Mouse (Mus musculus) hindbrain, embryonic 10.5 days (tissue): ENCODE measurements around the gene Cdv3. TPM values are rescaled to one million over a fixed set of nuclear protein-coding genes. Genes with fewer than 3 reads are reported as not detected.

Source experiments
- DNase-seq: peaks from one replicate; pipeline ENCODE4 v3.0.0-alpha.2; 2017; ENCODE audit warnings: low spot score
- H3K27ac ChIP-seq: fragments of 300-500 bp; sonication (generic); 2 replicates; pipeline ENCODE4 v1.5.1; 2016; ENCODE audit warnings: mild to moderate bottlenecking, moderate library complexity
- H3K27me3 ChIP-seq: fragments of 300-500 bp; sonication (generic); 2 replicates; pipeline ENCODE4 v1.6.1; 2016; ENCODE audit warnings: mild to moderate bottlenecking; ENCODE audit not compliant: poor library complexity, insufficient read depth, severe bottlenecking
- H3K36me3 ChIP-seq: fragments of 300-500 bp; sonication (generic); 2 replicates; pipeline ENCODE4 v1.6.1; 2016; ENCODE audit warnings: mild to moderate bottlenecking, moderate library complexity
- H3K4me1 ChIP-seq: fragments of 300-500 bp; sonication (generic); replicated peaks from 2 replicates; pipeline ENCODE4 v1.6.1; 2016; ENCODE audit warnings: mild to moderate bottlenecking
- H3K4me3 ChIP-seq: fragments of 300-500 bp; sonication (generic); 2 replicates; pipeline ENCODE4 v1.5.1; 2016; ENCODE audit warnings: mild to moderate bottlenecking, moderate library complexity
- H3K9me3 ChIP-seq: fragments of 300-500 bp; sonication (generic); 2 replicates; pipeline ENCODE4 v1.6.1; 2016; ENCODE audit warnings: mild to moderate bottlenecking, moderate library complexity
- WGBS: fragments of 180-500 bp; shearing (Covaris S2); methylation state at CpG from one replicate; pipeline ENCODE4 v1.1.7; 2016; 5-methylcytosine and 5-hydroxymethylcytosine counted together
- polyA plus RNA-seq: library from polyadenylated mRNA; unstranded; fragments of >200 nt; fragmentation: Nextera tagmentation; extraction: Ambion mirVana; gene quantifications from 2 replicates; pipeline ENCODE4 v1.2.1, GENCODE M21; 2016

The Cdv3 gene
- polyA plus RNA-seq = 150 and 153 TPM in 2 replicates

- Histone ChIP-seq H3K27ac (peak within 1 kb of the TSS; percentile 99), H3K27me3 (no peaks in the 10 kb centered on the region), H3K4me1 (peaks cover 44% of the 10 kb centered on the region), H3K36me3 (peaks cover 43% of the 10 kb centered on the region), H3K9me3 (no peaks in the 10 kb centered on the region), H3K4me3 (peak within 1 kb of the TSS; percentile 75)
- 2% methylated on average over 95 of the region's 95 CpGs for WGBS
- peak; percentile 99 for DNase-seq
Measured at GRCm38 (mm10) chr9:103365290-103366247, at the start of gene Cdv3. Cdv3 (minus strand) TSS chr9:103365840.

DNA sequence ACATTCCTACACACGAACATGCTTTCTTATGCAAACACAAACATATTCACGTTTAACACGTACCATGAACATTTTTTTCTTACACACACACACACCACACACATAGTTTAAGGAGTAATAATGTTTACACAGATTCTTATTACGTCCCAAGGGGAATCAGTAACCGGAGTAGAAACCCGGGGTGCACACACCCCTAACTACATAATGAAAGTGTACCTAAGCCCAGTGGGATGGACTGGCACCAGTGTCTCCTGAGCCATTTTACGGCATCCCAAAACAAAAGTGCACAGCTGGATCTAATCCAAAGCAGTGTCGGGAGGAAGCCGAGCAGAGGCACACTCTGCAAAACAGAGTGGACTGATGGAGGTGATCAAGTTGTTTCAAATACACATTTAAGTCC is 47.8 kb upstream of the Cdv3 start:
- no peak overlapping the region for H3K4me3 ChIP-seq
- H3K9me3 ChIP-seq = no peaks in the 10 kb centered on the region
- no peaks in the 10 kb centered on the region for H3K27me3 ChIP-seq
- peaks cover 12% of the 10 kb centered on the region for H3K4me1 ChIP-seq
- WGBS = 53% methylated on average over 9 of the region's 9 CpGs
- H3K36me3 ChIP-seq = no peaks in the 10 kb centered on the region
- no peak for DNase-seq
- no peak overlapping the region for H3K27ac ChIP-seq

DNA sequence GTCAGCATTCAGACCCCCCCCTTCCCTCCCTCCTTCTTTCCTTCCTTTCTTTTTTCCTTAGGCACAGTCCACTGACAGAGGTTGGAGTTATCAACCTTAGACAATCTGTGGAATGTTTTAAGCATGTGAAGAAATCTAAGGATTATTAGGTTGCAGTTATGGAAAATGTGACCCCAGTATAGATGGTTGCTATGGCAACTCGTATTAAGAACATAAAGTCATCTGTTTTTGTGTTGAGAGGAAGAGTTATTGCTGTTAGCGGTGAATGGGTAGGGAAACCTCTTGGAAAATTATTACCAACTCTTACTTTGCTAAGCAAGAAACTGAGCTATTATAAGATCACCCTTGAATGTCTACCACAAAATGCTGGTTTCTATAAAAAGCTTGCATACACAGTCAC is 43.5 kb upstream of the Cdv3 start:
- H3K36me3 ChIP-seq = no peaks in the 10 kb centered on the region
- H3K27me3 ChIP-seq = no peaks in the 10 kb centered on the region
- no peaks in the 10 kb centered on the region for H3K9me3 ChIP-seq
- H3K4me1 ChIP-seq = peaks cover 11% of the 10 kb centered on the region
- DNase-seq = no peak
- no peak overlapping the region for H3K27ac ChIP-seq
- WGBS = 90% methylated on average over 2 of the region's 2 CpGs
- no peak overlapping the region for H3K4me3 ChIP-seq

- no peak overlapping the region for H3K4me3 ChIP-seq
- H3K27ac ChIP-seq = no peak overlapping the region
- DNase-seq = no peak
- H3K36me3 ChIP-seq = no peaks in the 10 kb centered on the region
- H3K9me3 ChIP-seq = no peaks in the 10 kb centered on the region
- H3K4me1 ChIP-seq = peaks cover 4% of the 10 kb centered on the region; the same call in 1 of the 2 replicates
- 76% methylated on average over 4 of the region's 4 CpGs for WGBS
- no peaks in the 10 kb centered on the region for H3K27me3 ChIP-seq
Measured at GRCm38 (mm10) chr9:103408136-103408777, 42.6 kb upstream of the Cdv3 start.

- H3K27ac ChIP-seq = no peak overlapping the region
- H3K4me3 ChIP-seq = no peak overlapping the region
- H3K36me3 ChIP-seq = no peaks in the 10 kb centered on the region
- 69% methylated on average over 4 of the region's 4 CpGs for WGBS
- peaks cover 3% of the 10 kb centered on the region; the same call in 1 of the 2 replicates for H3K4me1 ChIP-seq
- H3K27me3 ChIP-seq = no peaks in the 10 kb centered on the region
- DNase-seq = no peak
- peaks cover 8% of the 10 kb centered on the region for H3K9me3 ChIP-seq
Measured at GRCm38 (mm10) chr9:103403331-103403973, 37.8 kb upstream of the Cdv3 start.

GRCm38 (mm10) chr9:103398509-103399157 is 33.0 kb upstream of the Cdv3 start:
- Histone ChIP-seq H3K27ac (no peak overlapping the region), H3K36me3 (no peaks in the 10 kb centered on the region), H3K9me3 (peaks cover 8% of the 10 kb centered on the region), H3K4me1 (no peaks in the 10 kb centered on the region), H3K27me3 (no peaks in the 10 kb centered on the region), H3K4me3 (no peak overlapping the region)
- WGBS = 91% methylated on average over 21 of the region's 21 CpGs
- DNase-seq = no peak

- 91% methylated on average over 11 of the region's 11 CpGs for WGBS
- no peaks in the 10 kb centered on the region for H3K27me3 ChIP-seq
- no peak for DNase-seq
- no peak overlapping the region for H3K27ac ChIP-seq
- H3K36me3 ChIP-seq = no peaks in the 10 kb centered on the region
- no peaks in the 10 kb centered on the region for H3K9me3 ChIP-seq
- H3K4me1 ChIP-seq = no peaks in the 10 kb centered on the region
- H3K4me3 ChIP-seq = no peak overlapping the region
Measured at GRCm38 (mm10) chr9:103393256-103393655, 27.6 kb upstream of the Cdv3 start.

DNA sequence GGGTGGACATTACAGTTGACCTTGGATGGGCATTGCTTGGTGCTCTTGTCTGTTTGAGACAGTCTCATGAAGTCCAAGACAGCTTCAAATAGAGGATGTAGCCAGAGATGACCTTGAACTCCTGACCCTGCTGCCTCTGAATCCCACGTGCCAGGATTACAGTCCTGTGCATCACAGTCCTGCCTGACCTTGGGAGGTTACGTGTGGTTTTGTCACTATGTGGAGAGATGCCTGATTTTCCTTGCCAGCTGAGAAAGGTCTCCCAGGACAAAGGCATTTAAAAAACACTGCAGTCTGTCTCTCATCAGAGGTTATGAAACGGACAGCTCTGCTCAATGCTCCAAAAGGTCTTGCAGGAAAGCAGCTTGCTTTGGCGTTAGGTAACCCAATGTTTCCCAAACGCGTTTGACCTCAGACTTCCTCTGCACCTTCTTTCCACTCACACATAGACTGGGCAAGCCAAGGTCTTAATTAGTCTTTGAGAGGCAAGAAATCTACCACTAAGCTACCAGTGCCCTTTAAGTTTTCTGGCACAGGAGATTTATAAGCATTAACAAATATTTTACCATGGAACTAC is 26.2 kb upstream of the Cdv3 start:
- H3K9me3 ChIP-seq = no peaks in the 10 kb centered on the region
- H3K4me3 ChIP-seq = no peak overlapping the region
- no peaks in the 10 kb centered on the region for H3K27me3 ChIP-seq
- no peak for DNase-seq
- no peak overlapping the region for H3K27ac ChIP-seq
- no peaks in the 10 kb centered on the region for H3K36me3 ChIP-seq
- 73% methylated on average over 6 of the region's 6 CpGs for WGBS
- peaks cover 10% of the 10 kb centered on the region for H3K4me1 ChIP-seq

DNA sequence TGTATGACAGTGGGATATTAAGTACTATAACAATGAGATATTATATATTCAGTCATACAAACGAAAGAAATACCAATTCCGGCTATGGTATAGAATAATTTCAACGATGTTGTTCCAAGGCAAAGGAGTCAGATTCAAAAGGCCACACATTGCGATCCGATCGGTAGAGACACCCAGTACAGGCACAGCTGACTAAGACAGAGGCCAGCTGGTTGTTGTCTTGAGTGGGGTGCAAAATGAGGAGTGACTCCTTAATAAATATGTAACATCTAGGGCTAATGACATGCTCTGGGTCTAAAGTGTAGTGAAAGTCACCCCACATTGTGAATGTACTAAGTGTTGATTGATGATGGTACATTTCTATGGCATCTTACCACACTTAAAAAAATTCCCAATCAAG is 23.6 kb upstream of the Cdv3 start:
- Histone ChIP-seq H3K36me3 (no peaks in the 10 kb centered on the region), H3K27ac (no peak overlapping the region; the same call in 1 of the 2 replicates), H3K4me1 (peaks cover 15% of the 10 kb centered on the region), H3K4me3 (no peak overlapping the region), H3K9me3 (no peaks in the 10 kb centered on the region), H3K27me3 (no peaks in the 10 kb centered on the region)
- DNase-seq = no peak
- WGBS = 94% methylated on average over 6 of the region's 6 CpGs

DNA sequence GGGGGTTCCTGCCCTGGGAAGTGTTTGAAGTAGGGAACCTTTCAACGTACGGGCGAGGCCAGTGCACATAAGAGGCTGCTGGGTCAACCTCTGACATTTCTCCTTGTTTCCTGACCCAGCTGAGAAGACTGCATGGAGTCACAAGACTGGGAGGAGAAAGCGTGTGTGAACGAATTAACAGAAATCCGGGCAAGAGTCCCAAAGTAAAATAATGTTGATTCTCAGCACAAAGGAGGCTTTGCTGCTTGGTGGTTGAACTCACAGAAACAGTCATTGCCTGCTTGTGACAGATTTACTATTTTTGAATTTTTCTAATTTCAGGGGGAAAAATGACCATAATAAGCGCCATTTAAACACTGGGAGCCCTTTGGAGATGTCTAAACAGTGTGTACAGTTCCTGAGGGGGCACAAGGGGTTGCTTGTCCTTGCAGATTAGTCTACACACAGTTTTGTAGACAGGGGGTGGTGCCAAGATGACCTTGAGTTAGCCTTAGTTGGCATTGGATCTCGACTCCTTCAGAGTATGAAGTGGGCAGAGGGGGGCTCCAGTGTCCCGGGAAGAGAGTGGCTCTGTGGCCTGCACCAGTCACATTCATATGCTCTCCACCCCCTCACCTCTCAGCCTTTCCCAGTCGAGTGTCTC is 21.5 kb upstream of the Cdv3 start:
- peaks cover 15% of the 10 kb centered on the region for H3K4me1 ChIP-seq
- H3K27ac ChIP-seq = peak overlapping the region; percentile 26; the same call in 1 of the 2 replicates
- no peaks in the 10 kb centered on the region for H3K9me3 ChIP-seq
- no peak overlapping the region for H3K4me3 ChIP-seq
- H3K36me3 ChIP-seq = no peaks in the 10 kb centered on the region
- DNase-seq = no peak
- WGBS = 68% methylated on average over 10 of the region's 10 CpGs
- H3K27me3 ChIP-seq = no peaks in the 10 kb centered on the region

GRCm38 (mm10) chr9:103386573-103386972 is 20.9 kb upstream of the Cdv3 start:
- Histone ChIP-seq H3K9me3 (no peaks in the 10 kb centered on the region), H3K27ac (peak overlapping the region; percentile 26; the same call in 1 of the 2 replicates), H3K4me3 (no peak overlapping the region), H3K4me1 (peaks cover 15% of the 10 kb centered on the region), H3K27me3 (no peaks in the 10 kb centered on the region), H3K36me3 (no peaks in the 10 kb centered on the region)
- WGBS = 55% methylated on average over 5 of the region's 5 CpGs
- DNase-seq = peak; percentile 18

GRCm38 (mm10) chr9:103385600-103385999 is 20.0 kb upstream of the Cdv3 start:
- no peak for DNase-seq
- no peaks in the 10 kb centered on the region for H3K36me3 ChIP-seq
- no peak overlapping the region for H3K4me3 ChIP-seq
- WGBS = 28% methylated on average over 1 of the region's 1 CpGs
- peaks cover 15% of the 10 kb centered on the region for H3K4me1 ChIP-seq
- no peaks in the 10 kb centered on the region for H3K9me3 ChIP-seq
- H3K27me3 ChIP-seq = no peaks in the 10 kb centered on the region
- no peak overlapping the region for H3K27ac ChIP-seq
